Mouse (Mus musculus) adrenal gland, postnatal 10 days (tissue): ENCODE results near the gene Cnpy3. TPM values are rescaled to one million over a fixed set of nuclear protein-coding genes. Genes with fewer than 3 reads are reported as not detected.
"Not testable (repeated sequence)": the region's sequence is repeated elsewhere in the genome, so short reads cannot be mapped to it uniquely, and the experiment has no call there.

Experiments
- DNase-seq: peaks from one replicate; pipeline ENCODE4 v3.0.0; 2021; ENCODE audit warnings: mixed read lengths
- long read RNA-seq, 2 experiments: library from polyadenylated mRNA; stranded (forward); transcript quantifications; one replicate each; pipeline ENCODE4 v2.0.0; 2021
- total RNA-seq, 2 experiments: library from RNA; stranded (reverse); gene quantifications; 2 replicates each; pipeline ENCODE4 v1.2.3; 2021

The Cnpy3 gene
- total RNA-seq = 10 to 100 TPM; 42.2 to 46.5 TPM
- long read RNA-seq, experiment 1, transcript Cnpy3-201 (6 exons, 1,908 nt) = major isoform, 64 of 86 reads
- long read RNA-seq, experiment 1, partial matches to known transcripts = 1 of 86 reads
- long read RNA-seq, experiment 1, other reads (novel, unspliced or antisense) = 14 of 86 reads
- long read RNA-seq, experiment 2, transcript Cnpy3-201 (6 exons, 1,908 nt) = major isoform, 45 of 62 reads
- long read RNA-seq, experiment 2, partial matches to known transcripts = 1 of 62 reads
- long read RNA-seq, experiment 2, other reads (novel, unspliced or antisense) = 12 of 62 reads

GRCm38 (mm10) chr17:46751794-46752556 lies at the start of gene Cnpy3:
Gene Cnpy3 (minus strand): TSS chr17:46752214.
- DNase-seq = peak; percentile 98

DNA sequence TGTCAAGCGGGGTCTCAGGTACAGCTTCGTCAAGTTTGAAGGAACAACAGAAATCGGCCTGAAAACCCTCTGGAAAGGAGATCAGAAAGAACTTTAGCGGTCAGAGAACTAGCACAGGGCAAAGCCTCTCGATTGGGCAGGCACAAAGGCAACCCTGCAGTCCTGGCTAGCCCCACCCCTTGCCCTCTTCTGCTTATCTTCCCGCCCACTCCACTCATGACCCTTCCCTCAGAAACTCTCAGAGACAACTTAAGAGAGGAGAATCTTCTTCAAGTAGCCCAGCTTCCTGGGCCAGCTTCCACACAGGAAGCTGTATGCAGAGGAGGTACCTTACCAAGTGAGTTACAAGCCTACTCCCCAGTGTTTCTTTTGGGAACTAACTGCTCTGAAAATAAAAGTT lies 49.7 kb upstream of the Cnpy3 start:
- no peak for DNase-seq

GRCm38 (mm10) chr17:46799680-46800079 lies 47.7 kb upstream of the Cnpy3 start:
- DNase-seq = no peak

GRCm38 (mm10) chr17:46797386-46797785 lies 45.4 kb upstream of the Cnpy3 start:
- no peak for DNase-seq

GRCm38 (mm10) chr17:46796743-46797142 lies 44.7 kb upstream of the Cnpy3 start:
- no peak for DNase-seq

GRCm38 (mm10) chr17:46792963-46793362 lies 40.9 kb upstream of the Cnpy3 start:
- DNase-seq = no peak

GRCm38 (mm10) chr17:46787974-46788373 lies 36.0 kb upstream of the Cnpy3 start:
- not testable (repeated sequence) for DNase-seq

- no peak for DNase-seq
These were observed 34.9 kb upstream of the Cnpy3 start for GRCm38 (mm10) chr17:46786952-46787351.

- no peak for DNase-seq
These were observed 31.2 kb upstream of the Cnpy3 start for GRCm38 (mm10) chr17:46783222-46783565.

- DNase-seq = peak; percentile 95
These were observed 30.6 kb upstream of the Cnpy3 start, which contains the start of gene Rpl7l1 for GRCm38 (mm10) chr17:46782341-46783221. Gene Rpl7l1 (minus strand): TSS chr17:46782672.

GRCm38 (mm10) chr17:46781876-46782275 lies 29.9 kb upstream of the Cnpy3 start:
- DNase-seq = no peak

DNA sequence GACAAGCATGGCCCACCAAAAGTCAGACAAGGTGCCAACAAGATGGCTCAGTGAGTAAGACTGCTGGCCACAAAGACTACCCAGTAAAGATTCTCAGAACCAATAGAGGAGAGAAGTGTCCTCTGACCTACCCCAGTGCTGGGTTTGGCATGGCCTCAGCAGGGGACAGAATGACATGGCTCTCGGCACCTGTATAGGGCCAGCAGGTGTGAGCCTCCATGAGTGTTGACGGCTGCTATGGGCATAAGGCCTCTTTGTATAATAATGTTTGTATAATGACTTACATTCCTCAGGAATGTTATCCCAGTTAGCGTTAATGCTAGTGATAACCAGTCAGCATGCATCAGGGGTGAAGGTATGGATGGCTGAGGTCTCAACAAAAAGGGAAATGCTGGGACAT lies 24.1 kb upstream of the Cnpy3 start:
- no peak for DNase-seq

DNA sequence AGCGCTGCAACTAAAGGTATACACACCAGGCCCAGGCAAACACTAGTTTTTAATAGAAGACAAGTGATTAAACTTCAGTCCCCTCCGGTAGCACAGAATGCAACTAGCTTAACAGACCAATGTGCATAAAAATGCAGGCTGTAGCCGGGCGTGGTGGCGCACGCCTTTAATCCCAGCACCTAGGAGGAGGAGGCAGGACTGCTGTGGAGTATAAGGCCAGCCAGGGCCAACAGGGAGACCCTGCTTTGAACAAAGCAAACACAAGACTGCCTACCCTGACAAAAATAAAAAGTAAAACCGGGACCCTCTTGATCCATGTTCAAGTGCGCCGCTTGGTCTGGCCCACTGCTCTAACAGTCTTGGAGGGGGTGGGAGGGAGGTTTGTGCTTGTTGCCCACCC lies 23.1 kb upstream of the Cnpy3 start:
- no peak for DNase-seq

- DNase-seq = no peak
These were observed 22.1 kb upstream of the Cnpy3 start for GRCm38 (mm10) chr17:46774131-46774472.

- peak; percentile 49 for DNase-seq
These were observed 21.5 kb upstream of the Cnpy3 start for GRCm38 (mm10) chr17:46773278-46774130.

- peak; percentile 92 for DNase-seq
These were observed 20.6 kb upstream of the Cnpy3 start, which contains the start of gene 2310039H08Rik for GRCm38 (mm10) chr17:46772404-46773277. Gene 2310039H08Rik (plus strand): TSS chr17:46772635.

DNA sequence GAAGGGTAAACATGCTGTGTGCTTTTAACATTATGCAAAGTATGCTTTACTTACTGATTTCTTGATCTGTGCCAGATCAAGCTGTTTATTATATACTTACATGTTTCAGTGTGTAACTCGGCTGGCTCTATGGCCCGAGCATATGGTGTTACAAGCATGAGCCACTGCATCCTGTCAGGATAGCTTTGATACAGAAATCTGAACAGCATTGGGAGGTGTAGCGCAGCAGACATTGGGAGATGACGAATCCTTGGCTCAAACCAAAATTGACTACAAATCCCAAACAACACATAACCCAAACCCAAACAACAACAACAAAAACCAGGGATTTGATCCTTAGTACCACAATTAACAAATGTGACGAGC lies 20.0 kb upstream of the Cnpy3 start:
- no peak for DNase-seq

- no peak for DNase-seq
These were observed 19.6 kb upstream of the Cnpy3 start for GRCm38 (mm10) chr17:46771616-46772015.

GRCm38 (mm10) chr17:46771025-46771424 lies 19.0 kb upstream of the Cnpy3 start:
- DNase-seq = no peak

GRCm38 (mm10) chr17:46770546-46770945 lies 18.5 kb upstream of the Cnpy3 start:
- no peak for DNase-seq

DNA sequence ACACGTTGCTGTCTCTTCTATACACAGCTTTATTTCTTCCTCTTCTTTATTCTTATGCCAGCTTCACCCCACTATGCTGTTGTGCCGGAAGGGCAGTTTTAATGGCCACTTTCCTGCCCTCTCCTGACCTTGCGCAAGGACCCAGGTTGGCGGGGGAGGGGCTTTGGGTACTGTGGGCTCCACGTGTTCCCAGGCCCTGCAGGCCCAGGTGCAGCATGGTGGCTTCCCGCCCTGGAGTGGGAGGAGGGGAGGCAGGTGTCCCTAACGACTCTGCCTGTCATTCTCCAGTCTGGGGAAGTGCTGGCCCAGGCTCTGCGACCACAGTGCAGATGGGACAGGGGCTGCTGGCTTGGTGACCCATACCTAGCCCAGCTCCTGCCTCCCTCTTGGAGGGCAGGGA lies 15.9 kb upstream of the Cnpy3 start:
- DNase-seq = no peak
